Mouse (Mus musculus) brain, embryonic 14.5 days (tissue): Measurements from ENCODE around the gene Acvrl1.

Experiments used
- CTCF ChIP-seq: fragments of 200-500 bp; IDR thresholded peaks from 2 replicates; pipeline ENCODE4 v1.5.1; 2012; ENCODE audit warnings: inconsistent platforms, mild to moderate bottlenecking, moderate library complexity, borderline replicate concordance; ENCODE audit not compliant: insufficient read depth, insufficient read length; ENCODE audit errors: extremely low read depth
- POLR2A ChIP-seq: fragments of 200-500 bp; IDR thresholded peaks from 2 replicates; pipeline ENCODE4 v1.6.1; 2012; ENCODE audit warnings: mild to moderate bottlenecking, inconsistent platforms, borderline replicate concordance; ENCODE audit not compliant: poor library complexity, insufficient read depth, insufficient read length, severe bottlenecking; ENCODE audit errors: extremely low read depth

- no peak for TF ChIP-seq CTCF
- no peak for TF ChIP-seq POLR2A
These were observed 43.8 kb upstream of the Acvrl1 start for GRCm38 (mm10) chr15:101084499-101084898.
